Mouse (Mus musculus): Measurements from ENCODE around the gene Mlec.
A peak's percentile ranks its signal among the peaks of the same experiment; 100 is the strongest.
"Not testable (repeated sequence)": the region's sequence is repeated elsewhere in the genome, so short reads cannot be mapped to it uniquely, and the experiment has no call there.

Gene Mlec

GRCm38 (mm10) chr5:115124690-115125089 is 33.3 kb downstream of the Mlec start:
- DNase-seq: no peak

- DNase-seq: peak; percentile 69 to 77
These were observed 37.0 kb downstream of the Mlec start for GRCm38 (mm10) chr5:115120978-115121377.

DNA sequence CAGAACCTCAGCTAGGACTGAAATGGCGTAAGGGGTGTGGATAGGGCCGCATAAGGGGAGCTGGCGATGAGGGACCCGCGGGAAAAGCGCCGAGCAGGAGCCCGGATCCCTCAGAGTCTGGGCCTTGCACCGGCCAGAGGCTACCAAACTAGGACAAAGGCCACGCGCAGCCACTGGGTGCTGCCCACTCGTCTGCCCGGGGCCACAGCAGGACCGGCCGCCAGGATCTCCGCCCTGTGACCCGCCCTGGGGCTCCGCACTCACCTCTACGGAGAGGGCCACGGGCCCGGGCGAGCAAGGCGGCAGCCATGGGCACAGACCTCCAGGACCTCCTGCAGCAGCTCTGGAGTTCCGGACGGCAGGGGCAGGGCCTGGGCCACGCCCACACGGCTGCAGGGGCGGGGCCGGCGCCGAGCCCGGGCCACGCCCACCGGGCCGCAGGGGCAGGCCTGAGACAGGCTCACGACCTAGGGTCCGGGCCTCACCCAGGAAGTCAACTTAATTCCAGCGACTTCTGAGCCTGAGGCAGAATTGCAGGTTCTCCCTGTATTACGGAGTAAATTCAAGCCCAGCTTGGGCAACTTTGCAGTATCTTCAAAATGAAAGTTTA is 38.9 kb downstream of the Mlec start, which contains the start of gene Acads:
Gene Acads (minus strand): TSS at position 386 of the 610 bp plus-strand sequence.
- peak; percentile 48 to 62 for DNase-seq

DNA sequence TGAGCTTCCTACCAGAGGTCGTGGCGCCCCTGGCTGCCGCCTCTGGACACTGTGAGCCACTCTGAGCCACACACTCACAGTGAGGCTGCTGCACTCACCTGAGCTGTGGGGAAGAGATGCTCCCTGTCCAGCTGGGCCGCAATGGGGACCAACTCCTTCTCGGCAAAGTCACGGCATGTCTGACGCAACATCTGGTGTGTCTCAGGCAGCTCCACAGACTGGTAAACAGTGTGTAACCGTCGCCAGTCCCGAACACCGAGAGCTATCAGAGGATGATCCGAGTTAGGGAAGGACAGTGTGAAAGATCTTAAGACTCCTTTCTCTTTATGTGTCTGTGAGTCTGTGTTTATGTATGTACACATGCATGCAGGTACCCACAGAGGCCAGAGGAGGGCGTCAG is 40.5 kb downstream of the Mlec start:
- no peak for DNase-seq

DNA sequence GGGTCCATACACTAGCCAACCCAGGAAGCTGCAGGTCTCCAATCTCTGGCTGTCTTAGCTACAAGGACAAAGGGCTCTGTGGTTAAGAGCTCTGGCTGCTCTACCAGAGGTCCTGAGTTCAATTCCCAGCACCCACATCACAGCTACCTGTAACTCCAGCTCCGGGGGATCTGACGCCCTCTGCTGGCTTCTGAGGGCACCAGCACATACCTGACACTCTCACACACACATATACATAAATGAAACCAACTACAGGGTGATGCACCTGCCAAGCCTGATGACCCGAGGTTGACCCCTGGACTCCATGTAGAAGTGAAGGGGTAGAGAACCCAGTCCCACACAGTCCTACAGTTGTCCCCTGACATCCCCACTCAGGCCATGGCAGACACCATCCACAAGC is 41.6 kb downstream of the Mlec start:
- DNase-seq: no peak

- DNase-seq: no peak
These were observed 43.5 kb downstream of the Mlec start for GRCm38 (mm10) chr5:115114501-115114900.

DNA sequence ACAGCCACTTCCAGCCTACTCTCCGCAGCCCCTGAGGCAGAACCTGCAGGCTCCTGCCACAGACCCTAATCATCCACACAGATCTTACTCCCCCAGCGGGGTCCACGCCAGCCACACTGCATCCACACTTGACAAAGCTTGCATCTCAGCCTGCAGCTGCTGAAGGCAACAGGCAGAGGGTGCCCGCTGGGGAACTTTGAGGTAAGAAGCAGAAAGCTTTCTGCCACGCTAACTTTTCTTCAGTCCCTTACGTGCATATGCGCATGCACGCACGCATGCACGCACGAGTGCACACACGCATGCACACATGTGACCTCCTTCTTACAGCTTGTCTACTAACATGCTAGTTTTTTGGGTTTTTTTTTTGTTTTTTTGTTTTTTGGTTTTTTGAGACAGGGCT is 44.7 kb downstream of the Mlec start:
- DNase-seq: no peak

DNA sequence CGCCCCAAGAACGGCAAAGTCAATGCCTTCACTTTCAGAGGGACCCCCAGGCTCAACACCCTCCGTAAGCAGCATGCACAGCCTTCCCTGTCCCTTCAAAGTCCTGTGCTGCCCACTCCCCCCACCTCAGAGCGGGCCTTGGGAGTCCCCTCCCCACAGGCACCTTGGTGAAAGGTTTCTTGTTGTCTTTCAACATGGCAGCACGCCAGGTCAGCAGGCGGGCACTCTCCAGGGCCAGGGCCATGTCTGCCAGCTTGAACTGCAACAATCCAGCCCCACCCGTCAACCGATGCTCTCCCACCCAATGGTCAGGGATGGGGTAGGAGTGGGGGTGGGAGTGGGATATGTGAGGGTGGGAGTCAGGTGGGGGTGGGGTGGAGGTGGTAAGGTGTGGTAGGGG is 46.8 kb downstream of the Mlec start:
- DNase-seq: no peak

- DNase-seq: not testable (repeated sequence)
These were observed 54.7 kb downstream of the Mlec start for GRCm38 (mm10) chr5:115103253-115103652.

DNA sequence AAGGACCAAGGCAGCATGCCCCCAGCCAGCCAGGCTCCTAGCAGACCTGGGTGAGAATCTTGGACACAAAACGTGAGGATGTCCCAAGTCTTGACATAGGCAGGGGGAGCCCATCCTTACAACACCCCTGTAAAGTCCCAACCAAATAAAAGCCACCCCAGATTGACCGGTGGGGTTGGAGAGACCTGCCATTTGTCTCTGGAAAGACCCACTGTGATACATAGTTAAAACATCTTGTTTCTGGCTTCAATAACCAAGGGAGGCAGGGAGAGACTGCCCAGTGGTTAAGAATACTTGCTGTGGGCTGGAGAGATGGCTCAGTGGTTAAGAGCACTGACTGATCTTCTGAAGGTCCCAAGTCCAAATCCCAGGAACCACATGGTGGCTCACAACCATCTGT is 55.7 kb downstream of the Mlec start:
- no peak for DNase-seq

- DNase-seq: no peak
These were observed 57.5 kb downstream of the Mlec start for GRCm38 (mm10) chr5:115100473-115100872.

DNA sequence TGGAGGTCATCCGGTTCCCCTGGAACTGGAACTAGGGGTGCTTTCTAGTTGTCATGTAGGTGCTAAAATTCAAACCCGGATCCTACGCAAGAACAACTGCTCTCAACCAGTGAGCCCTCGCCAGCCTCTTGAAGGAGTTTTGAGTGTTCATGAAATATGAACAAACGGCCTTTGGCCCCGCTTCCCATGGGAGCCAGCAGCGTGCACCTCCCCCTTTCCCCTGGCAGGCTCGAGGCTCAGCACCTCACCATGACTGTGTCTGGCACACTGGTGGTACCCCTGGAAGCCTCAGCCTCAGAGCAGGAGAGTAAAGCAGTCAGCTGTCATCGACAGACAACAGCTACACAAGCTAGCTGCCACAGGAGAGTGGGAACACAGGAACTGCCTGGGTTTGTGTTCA is 58.0 kb downstream of the Mlec start:
- DNase-seq: no peak

GRCm38 (mm10) chr5:115099530-115099929 is 58.4 kb downstream of the Mlec start:
- DNase-seq: no peak

DNA sequence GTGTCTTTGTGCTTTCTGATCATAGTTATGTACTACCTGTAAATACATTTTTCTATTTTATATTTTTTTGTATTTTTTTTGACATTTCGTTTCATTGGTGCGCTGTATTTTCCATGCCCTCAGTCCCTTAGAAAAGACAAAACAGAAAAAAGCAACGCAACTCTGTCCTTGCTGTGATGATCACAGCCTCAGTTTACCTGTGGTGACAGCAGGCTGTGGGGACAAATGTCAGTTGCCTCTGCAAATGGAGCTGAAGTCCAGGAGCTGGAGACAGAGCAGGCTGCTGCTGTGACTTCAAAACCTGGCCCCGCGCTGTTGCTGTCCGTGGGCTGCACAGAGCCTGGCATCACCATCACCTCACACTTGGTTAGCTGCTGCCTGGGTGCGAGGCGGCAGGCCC is 59.8 kb downstream of the Mlec start, which contains the start of gene Gm10401:
Gene Gm10401 (minus strand): TSS at position 101 of the 400 bp plus-strand sequence.
- no peak for DNase-seq

All from cerebellum, postnatal 14 days (tissue).